Mouse (Mus musculus) gastrocnemius, postnatal 36 days (tissue): ENCODE measurements around the gene 1700020L24Rik. TPM values are rescaled to one million over a fixed set of nuclear protein-coding genes. Genes with fewer than 3 reads are reported as not detected.
A peak's percentile ranks its signal among the peaks of the same experiment; 100 is the strongest.

Experiments used
- DNase-seq, 2 experiments: peaks; one replicate each; pipeline ENCODE4 v3.0.0; 2022
- intact Hi-C: fragments of 180-260 bp; cut with DNase I; formaldehyde crosslinking; loops from one replicate; pipeline ENCODE4 v1.15.1; 2025
- total RNA-seq, 2 experiments: library from RNA; stranded (reverse); gene quantifications; 2 replicates each; pipeline ENCODE4 v1.2.3; 2021

Gene 1700020L24Rik
- total RNA-seq, 2 experiments from 2014 or later: not detected

DNA sequence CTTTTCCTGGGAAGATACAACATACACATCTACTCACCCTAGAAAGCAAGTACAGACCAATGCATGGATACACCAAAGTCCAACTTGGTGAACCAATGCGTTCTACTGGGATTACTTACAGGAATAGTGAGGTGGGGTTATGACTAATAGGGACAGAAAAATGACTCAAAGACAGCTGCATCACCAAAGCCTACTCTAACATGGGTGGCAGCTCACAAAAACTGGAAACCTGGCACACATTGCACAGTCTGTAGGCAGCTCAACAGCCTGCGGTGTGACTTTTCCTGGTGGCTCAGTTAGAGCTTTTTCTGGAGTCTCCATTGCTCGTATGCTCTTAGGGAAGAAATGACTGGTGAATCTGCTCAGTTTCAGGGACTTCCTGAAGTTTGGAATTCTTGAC is 31.3 kb downstream of the 1700020L24Rik start:
- intact Hi-C loops: no loop called here
- DNase-seq: no peak

GRCm38 (mm10) chr11:83471766-83472165 is 34.3 kb downstream of the 1700020L24Rik start:
- intact Hi-C loops: loop anchor here (2.0 kb wide), 1 partner anchor 31 kb away; no protein-coding TSS in a partner anchor
- no peak for DNase-seq

DNA sequence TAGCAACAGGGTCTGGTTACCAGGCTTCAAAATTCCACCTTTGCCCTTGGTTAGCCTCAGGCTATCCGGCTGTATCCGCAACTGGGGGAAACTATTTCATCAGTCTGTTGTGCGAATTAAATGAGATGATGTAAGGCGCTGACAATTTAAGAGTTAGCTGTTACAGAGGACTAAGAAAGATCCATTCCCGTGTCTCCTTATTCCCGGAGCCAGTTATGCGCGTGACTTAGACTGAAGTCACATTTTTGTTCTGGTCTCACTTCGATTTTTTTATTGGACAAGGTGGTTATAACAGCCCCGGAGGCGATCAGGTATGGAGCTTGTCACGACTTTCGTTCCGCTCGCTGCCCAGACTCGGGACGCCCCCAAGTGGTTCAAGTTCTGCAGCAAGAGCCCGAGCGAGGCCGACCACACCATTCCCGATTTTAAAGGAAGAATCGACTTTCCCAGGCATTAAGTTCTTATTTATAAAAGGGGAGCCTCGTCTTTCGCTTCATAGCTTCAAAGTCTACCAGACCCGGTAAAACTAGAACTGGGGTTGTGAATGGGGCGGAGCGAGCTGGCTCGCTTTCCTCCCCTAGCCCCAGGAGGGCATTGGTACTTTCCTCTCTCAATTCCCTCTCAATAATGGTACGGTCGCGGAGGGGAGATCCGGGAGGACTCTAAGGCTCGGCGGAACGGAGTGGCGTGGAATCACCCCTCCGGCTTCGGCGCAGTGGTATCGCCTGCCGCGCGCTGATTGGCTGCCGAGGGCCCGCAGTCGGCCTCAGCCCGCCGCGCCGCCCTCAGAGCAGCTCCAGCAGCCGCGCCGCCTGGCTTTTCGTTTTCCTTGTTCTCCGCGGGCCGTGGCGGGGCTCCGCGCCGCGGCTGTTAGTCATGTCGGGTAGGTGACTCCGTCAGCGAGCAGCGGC is 35.1 kb downstream of the 1700020L24Rik start, which contains the start of gene Taf15:
Gene Taf15, plus strand, starts transcription at position 763 of the 911 bp plus-strand sequence.
- DNase-seq: peak; percentile 97 to 98
- intact Hi-C loops: loop anchor here (2.0 kb wide), 1 partner anchor 32 kb away; no protein-coding TSS in a partner anchor

GRCm38 (mm10) chr11:83473235-83474016 is 35.9 kb downstream of the 1700020L24Rik start:
- DNase-seq: no peak
- intact Hi-C loops: loop anchor here (2.0 kb wide), 1 partner anchor 33 kb away; no protein-coding TSS in a partner anchor

Other genes with a start within 250 kb of the 1700020L24Rik start
- gene Slfn3, start 246.3 kb upstream of the 1700020L24Rik start, total RNA-seq: under 1 TPM; 0.91 to 0.92 TPM
- not detected for gene Slfn14, start 151.0 kb upstream of the 1700020L24Rik start, total RNA-seq
- gene Ap2b1, start 138.7 kb upstream of the 1700020L24Rik start, total RNA-seq: 10 to 100 TPM; 26.1 to 27.3 TPM
- gene Pex12, start 135.1 kb upstream of the 1700020L24Rik start, total RNA-seq: 1 to 10 TPM; 7.3 to 8.2 TPM
- under 1 TPM; 0.37 to 0.43 TPM for gene Rasl10b, start 28.5 kb upstream of the 1700020L24Rik start, total RNA-seq
- gene Gas2l2, start 8.2 kb upstream of the 1700020L24Rik start, total RNA-seq: not detected
- 1 to 10 TPM; 1.6 to 2.0 TPM for gene Mmp28, start 25.4 kb downstream of the 1700020L24Rik start, total RNA-seq
- gene Taf15, start 35.4 kb downstream of the 1700020L24Rik start, total RNA-seq: 10 to 100 TPM; 19.5 to 21.7 TPM
- gene Heatr9, start 84.5 kb downstream of the 1700020L24Rik start, total RNA-seq: not detected
- not detected for gene Ccl5, start 92.8 kb downstream of the 1700020L24Rik start, total RNA-seq
- 1 to 10 TPM; 3.0 to 3.4 TPM for gene Ccl9, start 141.0 kb downstream of the 1700020L24Rik start, total RNA-seq
- 1 to 10 TPM; 4.2 to 9.4 TPM for gene Ccl6, start 155.4 kb downstream of the 1700020L24Rik start, total RNA-seq
- gene Rpl9-ps1, start 207.9 kb downstream of the 1700020L24Rik start, total RNA-seq: not detected
- gene Ccl3, start 211.7 kb downstream of the 1700020L24Rik start, total RNA-seq: not detected
- not detected for gene Ccl4, start 224.9 kb downstream of the 1700020L24Rik start, total RNA-seq